In genomic region chr2:152736090-152736601, GRCm38 (mm10) we compare ENCODE assay signal across 8 mouse cellular contexts. TPM values are rescaled to one million over a fixed set of nuclear protein-coding genes. Genes with fewer than 3 reads are reported as not detected.
DNase-seq lines count a peak whose midpoint lies in the region; ATAC-seq and TF ChIP-seq lines count a peak whose summit lies in the region.

Id1 (plus strand) TSS chr2:152736251.

- peak; percentile 98 for TF ChIP-seq POLR2A in lung, adult 2 months (IDR thresholded peaks at IDR 0.05; ENCODE audit: borderline replicate concordance, extremely low read depth, low read depth, low read length)
- TF ChIP-seq POLR2A in thymus, adult 2 months (IDR thresholded peaks at IDR 0.05; ENCODE audit: control insufficient read depth, extremely low read depth, insufficient read depth, low read length, poor library complexity), result no peak

- intact Hi-C loops in heart, postnatal 14 days (cut with DNase I), result loop anchor here (2.0 kb wide), 1 partner anchor 29 kb away; no protein-coding TSS in a partner anchor

- peak within 1 kb of the TSS; percentile 94 for H3K4me2 ChIP-seq in forebrain, embryonic 15.5 days (replicated peaks)
- H3K4me2 ChIP-seq in neural tube, embryonic 15.5 days, result peak within 1 kb of the TSS; percentile 90

- H3K9me3 ChIP-seq in forebrain, embryonic 15.5 days, result no peaks in the 10 kb centered on the region
- no peaks in the 10 kb centered on the region for H3K9me3 ChIP-seq in neural tube, embryonic 15.5 days (replicated peaks)

- peak; percentile 53 for ATAC-seq in forebrain, embryonic 15.5 days (replicated peaks)
- peak; percentile 70 for ATAC-seq in neural tube, embryonic 15.5 days (ENCODE audit: low FRiP score)

- H3K27ac ChIP-seq in forebrain, embryonic 15.5 days (replicated peaks), result peak within 1 kb of the TSS; percentile 71
- H3K27ac ChIP-seq in neural tube, embryonic 15.5 days (replicated peaks), result peak within 1 kb of the TSS; percentile 82
- no peak within 1 kb of the TSS for H3K27ac ChIP-seq in thymus, adult 2 months (ENCODE audit: control insufficient read depth, insufficient read depth, low read length)

- H3K4me3 ChIP-seq in forebrain, embryonic 15.5 days, result peak within 1 kb of the TSS; percentile 53
- H3K4me3 ChIP-seq in lung, adult 2 months (replicated peaks; ENCODE audit: extremely low read depth, low read depth, low read length), result peak within 1 kb of the TSS; percentile 93
- peak within 1 kb of the TSS; percentile 53 for H3K4me3 ChIP-seq in neural tube, embryonic 15.5 days (replicated peaks)
- peak within 1 kb of the TSS; percentile 44 for H3K4me3 ChIP-seq in thymus, adult 2 months (ENCODE audit: control insufficient read depth, insufficient read depth, low read length)

- no peak for TF ChIP-seq CTCF in lung, adult 2 months (IDR thresholded peaks at IDR 0.05; ENCODE audit: insufficient read depth, low read length)
- TF ChIP-seq CTCF in thymus, adult 2 months (IDR thresholded peaks at IDR 0.05; ENCODE audit: borderline replicate concordance, control insufficient read depth, extremely low read depth, insufficient read depth, low read length, poor library complexity), result no peak; the same call in 1 of the 2 replicates

- H3K36me3 ChIP-seq in forebrain, embryonic 15.5 days, result no peaks in the 10 kb centered on the region
- H3K36me3 ChIP-seq in neural tube, embryonic 15.5 days, result no peaks in the 10 kb centered on the region
- H3K36me3 ChIP-seq in thymus, adult 2 months (ENCODE audit: control insufficient read depth, insufficient read depth, low read length), result no peaks in the 10 kb centered on the region

- H3K4me1 ChIP-seq in forebrain, embryonic 15.5 days, result peaks cover 54% of the 10 kb centered on the region
- peaks cover 17% of the 10 kb centered on the region for H3K4me1 ChIP-seq in lung, adult 2 months (ENCODE audit: control insufficient read depth, insufficient read depth, low read length)
- peaks cover 46% of the 10 kb centered on the region for H3K4me1 ChIP-seq in neural tube, embryonic 15.5 days
- peaks cover 23% of the 10 kb centered on the region for H3K4me1 ChIP-seq in thymus, adult 2 months (replicated peaks; ENCODE audit: control insufficient read depth, insufficient read depth, low read length)

- peak; percentile 93 for DNase-seq in ES-CJ7 (ENCODE audit: low read depth, low spot score)
- peak; percentile 80 for DNase-seq in c-Kit-negative CD71-positive TER-119-positive erythroid progenitor cells, embryonic 14.5 days (ENCODE audit: low read depth, low spot score)
- DNase-seq in heart, postnatal 14 days, result peak; percentile 84 to 86
- DNase-seq in large intestine, adult 2 months (ENCODE audit: low read depth, low spot score), result no peak
- DNase-seq in lung, adult 2 months, result peak; percentile 90
- DNase-seq in thymus, adult 2 months, result peak; percentile 59

- no peaks in the 10 kb centered on the region for H3K27me3 ChIP-seq in forebrain, embryonic 15.5 days
- 0 out of 2 replicates have a peak, but pooled peaks cover 3% of the 10 kb centered on the region for H3K27me3 ChIP-seq in neural tube, embryonic 15.5 days (replicated peaks)
- peaks cover 22% of the 10 kb centered on the region for H3K27me3 ChIP-seq in thymus, adult 2 months (ENCODE audit: control insufficient read depth, insufficient read depth, low read length)

- H3K9ac ChIP-seq in forebrain, embryonic 15.5 days (replicated peaks), result peak within 1 kb of the TSS; percentile 49
- peak within 1 kb of the TSS; percentile 63 for H3K9ac ChIP-seq in neural tube, embryonic 15.5 days (replicated peaks)

- 0% methylated on average over 28 of the region's 28 CpGs for whole genome bisulfite sequencing in forebrain, embryonic 15.5 days
- WGBS in large intestine, adult 2 months, result under 1% methylated on average over 28 of the region's 28 CpGs
- WGBS in lung, adult 2 months, result under 1% methylated on average over 28 of the region's 28 CpGs
- under 1% methylated on average over 28 of the region's 28 CpGs for WGBS in neural tube, embryonic 15.5 days
- under 1% methylated on average over 28 of the region's 28 CpGs for WGBS in thymus, adult 2 months

RNA-seq across cellular contexts. Expression of gene Id1, which starts in this region (rescaled TPM):
- polyA plus RNA-seq in forebrain, embryonic 15.5 days (2015; fragmentation: Nextera tagmentation; extraction: Ambion mirVana), result 26.3 and 32.0 TPM in 2 replicates
- total RNA-seq in heart, postnatal 14 days (2021), result 10 to 100 TPM; 82.1 to 85.3 TPM
- polyA plus RNA-seq in large intestine, adult 2 months (2012; rRNA removed), result 365 and 412 TPM in 2 replicates
- polyA plus RNA-seq in lung, adult 2 months (2012; rRNA removed), result 323 and 438 TPM in 2 replicates
- 57.5 and 59.1 TPM in 2 replicates for polyA plus RNA-seq in neural tube, embryonic 15.5 days (2015; fragmentation: Nextera tagmentation; extraction: Ambion mirVana)
- polyA plus RNA-seq in thymus, adult 2 months (2012; rRNA removed), result 54.6 and 66.4 TPM in 2 replicates
